Mouse (Mus musculus): ENCODE results near the gene Dnhd1.
"Not testable (repeated sequence)": the region's sequence is repeated elsewhere in the genome, so short reads cannot be mapped to it uniquely, and the experiment has no call there.

Dnhd1 gene

DNA sequence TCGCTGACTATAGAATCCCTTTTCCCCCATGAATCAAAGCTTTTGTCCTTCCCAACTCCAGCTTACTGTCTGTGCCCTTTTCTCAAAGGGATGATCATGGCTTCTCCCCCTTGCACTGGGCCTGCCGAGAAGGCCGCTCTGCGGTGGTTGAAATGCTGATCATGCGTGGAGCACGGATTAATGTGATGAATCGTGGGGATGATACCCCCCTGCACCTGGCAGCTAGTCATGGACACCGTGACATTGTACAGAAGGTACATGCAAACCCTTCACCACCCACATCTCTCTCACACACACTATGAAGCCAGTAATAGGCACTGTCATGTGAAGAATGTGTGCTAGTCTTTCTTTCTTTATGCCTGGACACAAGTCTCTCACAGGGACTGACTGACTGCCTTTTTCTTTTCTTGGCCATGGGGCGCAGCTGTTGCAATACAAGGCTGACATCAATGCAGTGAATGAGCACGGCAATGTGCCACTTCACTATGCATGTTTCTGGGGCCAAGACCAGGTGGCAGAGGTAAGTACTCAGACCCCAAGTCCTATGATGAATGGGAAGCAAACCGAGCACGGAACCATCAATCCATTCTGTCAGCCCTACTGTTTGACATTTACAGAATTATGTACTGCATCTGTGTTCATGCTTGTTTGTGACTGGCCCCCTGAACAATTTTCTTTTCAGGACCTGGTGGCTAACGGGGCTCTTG, 89.6 kb downstream of the Dnhd1 start:
- DNase-seq (ENCODE audit: low spot score) = no peak

DNA sequence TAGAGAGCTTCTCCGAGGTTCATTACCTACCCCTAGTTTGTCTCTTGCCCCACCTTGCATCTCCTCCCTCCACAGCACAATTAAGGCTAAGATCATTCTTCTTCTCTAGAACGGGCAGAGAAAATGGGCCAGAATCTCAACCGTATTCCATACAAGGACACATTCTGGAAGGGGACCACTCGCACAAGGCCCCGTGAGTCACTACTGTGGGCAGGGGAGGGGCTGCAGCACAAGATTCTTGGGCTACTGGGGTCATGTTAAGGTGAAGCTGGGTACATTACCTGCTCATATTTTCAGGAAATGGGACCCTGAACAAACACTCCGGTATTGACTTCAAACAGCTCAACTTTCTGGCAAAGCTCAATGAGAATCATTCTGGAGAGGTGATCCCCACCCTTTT, 90.2 kb downstream of the Dnhd1 start:
- no peak for DNase-seq (ENCODE audit: low spot score)

DNA sequence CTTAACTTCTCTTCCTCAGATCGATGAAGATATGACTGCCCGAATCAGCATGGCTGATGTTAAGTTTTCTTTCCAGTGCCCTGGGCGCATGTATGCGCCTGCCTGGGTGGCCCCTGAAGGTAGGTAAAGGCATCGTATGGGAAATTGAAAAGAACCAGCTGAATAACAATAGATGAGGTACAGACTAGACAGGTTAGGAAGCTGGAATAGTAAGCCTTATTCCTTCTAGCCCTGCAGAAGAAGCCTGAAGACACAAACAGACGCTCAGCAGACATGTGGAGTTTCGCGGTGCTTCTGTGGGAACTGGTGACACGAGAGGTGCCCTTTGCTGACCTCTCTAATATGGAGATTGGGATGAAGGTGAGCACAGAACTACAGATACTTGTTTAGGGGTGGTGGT, 91.4 kb downstream of the Dnhd1 start:
- DNase-seq (ENCODE audit: low spot score) = no peak

DNA sequence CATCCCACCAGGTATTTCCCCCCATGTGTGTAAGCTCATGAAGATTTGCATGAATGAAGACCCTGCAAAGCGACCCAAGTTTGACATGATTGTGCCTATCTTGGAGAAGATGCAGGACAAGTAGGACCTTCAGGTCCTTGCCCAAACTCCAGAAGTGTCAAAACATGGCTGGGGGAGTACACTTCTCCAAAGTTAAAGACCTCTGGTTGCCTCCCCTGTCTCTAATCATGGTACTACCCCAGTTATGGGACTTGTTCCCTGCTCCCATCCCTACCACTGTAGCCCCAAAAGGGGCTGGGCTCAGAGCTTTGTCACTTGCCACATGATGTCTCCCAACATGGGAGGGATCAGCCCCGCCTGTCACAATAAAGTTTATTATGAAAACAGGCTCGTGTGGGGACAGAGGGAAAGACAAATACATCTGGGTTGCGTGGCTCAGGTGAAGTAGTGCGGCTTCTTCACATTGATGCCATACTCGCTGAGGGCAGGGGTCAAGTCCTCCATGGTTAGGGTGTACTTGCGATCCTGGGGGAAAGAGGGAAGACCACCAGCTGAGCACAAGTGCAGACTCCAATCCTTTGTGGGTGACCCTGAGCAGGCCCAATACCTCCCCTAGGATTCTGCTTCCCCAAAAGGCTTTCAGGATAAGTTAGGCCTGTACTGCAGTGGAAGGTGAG, 92.0 kb downstream of the Dnhd1 start:
- DNase-seq (ENCODE audit: low spot score) = not testable (repeated sequence)

DNA sequence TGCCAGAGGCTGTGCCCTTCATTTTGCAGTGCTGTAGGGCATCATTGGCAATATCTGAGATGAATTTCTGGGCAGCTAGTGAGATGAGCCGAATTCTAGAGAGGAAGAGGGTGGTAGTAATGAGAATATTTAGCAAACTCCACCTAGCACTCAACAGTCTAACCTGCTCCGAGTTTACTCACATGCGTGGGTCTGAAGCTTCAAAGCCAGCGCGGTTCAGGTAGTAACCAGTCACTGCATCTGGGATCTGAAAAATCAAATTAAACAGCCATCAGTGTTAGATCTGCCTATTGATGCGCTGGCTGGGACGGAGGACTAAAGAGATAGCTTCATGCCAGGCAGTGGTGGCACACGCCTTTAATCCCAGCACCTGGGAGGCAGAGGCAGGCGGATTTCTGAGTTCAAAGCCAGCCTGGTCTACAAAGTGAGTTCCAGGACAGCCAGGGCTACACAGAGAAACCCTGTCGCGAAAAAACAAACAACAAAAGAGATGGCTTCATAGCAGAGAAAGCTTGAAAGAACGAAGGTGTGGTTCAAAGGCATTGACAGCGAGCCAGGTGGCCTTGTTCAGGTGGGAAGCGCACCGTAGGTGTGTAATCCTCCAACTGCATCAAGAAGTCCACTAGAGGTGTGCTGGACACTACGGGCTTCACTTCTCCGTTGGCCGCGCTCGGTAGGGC, 92.8 kb downstream of the Dnhd1 start:
- not testable (repeated sequence) for DNase-seq (ENCODE audit: low spot score)

DNA sequence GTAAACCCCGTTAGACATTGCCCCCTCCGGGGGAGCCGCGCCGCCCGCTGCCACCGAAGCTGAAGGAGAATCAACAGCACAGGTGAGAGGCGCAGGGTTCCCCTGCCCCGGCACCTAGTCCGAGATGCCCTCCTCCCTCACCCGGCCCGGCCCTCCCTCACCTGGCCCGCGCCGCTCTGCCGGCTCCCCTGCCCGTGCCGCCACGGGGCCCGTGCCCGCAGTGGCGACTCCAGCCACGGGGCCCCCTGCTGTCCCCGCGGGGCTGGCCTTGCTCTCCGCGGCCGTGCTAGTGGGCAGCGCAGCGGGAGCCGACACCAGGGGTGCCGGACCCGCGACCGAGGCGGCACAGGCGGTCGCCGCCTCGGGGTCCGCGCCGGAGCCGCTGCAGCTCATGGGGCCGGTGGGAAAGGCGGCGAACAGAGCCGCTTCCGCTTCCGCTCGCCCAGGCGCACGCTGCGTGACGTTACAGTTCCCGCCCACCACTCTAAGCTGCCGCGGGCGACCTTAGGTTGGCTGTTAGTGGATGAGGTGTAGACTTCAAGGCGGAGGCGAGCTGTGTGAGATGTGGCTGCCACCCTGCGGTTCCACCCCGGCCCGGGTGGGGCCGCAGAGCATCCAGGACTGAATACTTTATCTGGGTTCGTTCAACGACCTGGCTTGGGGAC, 93.4 kb downstream of the Dnhd1 start, which contains the start of gene Taf10:
Gene Taf10 (minus strand): TSS at position 436 of the 665 bp plus-strand sequence.
- DNase-seq (ENCODE audit: low spot score) = peak; percentile 87

DNA sequence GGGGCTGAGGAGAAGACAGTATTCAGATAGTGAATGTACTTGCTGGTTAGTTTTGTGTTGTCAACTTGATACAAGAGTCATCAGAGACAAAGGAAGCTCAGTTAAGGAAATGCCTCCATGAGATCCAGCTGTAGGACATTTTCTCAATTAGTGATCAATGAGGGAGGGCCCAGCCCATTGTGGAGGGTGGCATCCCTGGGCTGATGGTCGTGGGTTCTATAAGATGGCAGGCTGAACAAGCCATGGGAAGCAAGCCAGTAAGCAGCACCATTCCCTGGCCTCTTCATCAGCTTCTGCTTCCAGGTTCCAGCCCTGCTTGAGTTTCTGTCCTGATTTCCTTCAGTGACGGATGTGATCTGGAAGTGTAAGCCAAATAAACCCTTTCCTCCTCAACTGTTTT, 97.1 kb downstream of the Dnhd1 start:
- no peak for DNase-seq (ENCODE audit: low spot score)

DNA sequence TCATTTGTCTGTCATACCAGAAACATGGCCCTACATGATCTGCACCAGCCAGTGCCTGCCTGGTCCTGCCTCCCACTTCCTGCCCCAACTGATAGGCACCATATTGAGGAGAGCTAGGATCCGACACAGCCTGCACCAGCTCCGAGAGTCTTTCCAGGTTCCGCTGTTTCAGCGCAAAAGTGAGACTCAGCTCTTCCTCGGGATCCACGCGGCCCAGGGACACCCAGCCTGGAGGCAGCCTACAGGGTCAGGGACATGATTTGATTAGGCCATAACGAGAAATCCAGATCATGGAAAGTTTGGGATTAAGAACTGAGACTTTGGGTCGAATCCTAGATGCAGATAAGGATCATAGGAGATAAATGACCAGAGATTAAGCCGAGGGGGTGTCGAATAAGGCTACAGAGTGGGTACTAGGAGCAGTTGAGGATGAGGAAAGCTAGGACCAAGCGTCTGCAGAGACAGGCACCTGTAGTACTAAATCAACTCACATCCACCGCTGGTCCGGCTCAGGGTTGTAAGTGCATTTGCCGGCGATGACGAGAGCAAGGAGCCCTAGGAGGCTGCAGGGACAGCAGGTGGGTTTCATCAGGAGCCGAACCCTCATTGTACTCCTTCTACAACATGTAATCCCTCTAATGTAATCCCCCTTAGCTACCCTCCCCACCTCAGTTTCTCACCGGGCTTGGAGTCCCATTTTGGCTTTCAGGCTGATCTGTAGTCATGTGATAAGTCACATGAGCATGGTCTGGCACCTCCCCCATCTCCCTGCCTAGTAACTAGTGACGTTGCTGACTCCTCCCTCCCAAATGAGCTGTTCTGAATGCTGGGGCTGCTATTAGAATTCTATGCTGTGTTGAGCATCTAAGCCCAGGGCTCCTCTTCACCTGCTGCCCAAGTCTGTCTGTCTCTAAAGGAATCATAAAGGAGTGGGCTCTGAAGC, 101.1 kb downstream of the Dnhd1 start, which contains the start of gene Tpp1:
Gene Tpp1 (minus strand): TSS at position 745 of the 943 bp plus-strand sequence.
- peak; percentile 93 for DNase-seq (ENCODE audit: low spot score)

DNA sequence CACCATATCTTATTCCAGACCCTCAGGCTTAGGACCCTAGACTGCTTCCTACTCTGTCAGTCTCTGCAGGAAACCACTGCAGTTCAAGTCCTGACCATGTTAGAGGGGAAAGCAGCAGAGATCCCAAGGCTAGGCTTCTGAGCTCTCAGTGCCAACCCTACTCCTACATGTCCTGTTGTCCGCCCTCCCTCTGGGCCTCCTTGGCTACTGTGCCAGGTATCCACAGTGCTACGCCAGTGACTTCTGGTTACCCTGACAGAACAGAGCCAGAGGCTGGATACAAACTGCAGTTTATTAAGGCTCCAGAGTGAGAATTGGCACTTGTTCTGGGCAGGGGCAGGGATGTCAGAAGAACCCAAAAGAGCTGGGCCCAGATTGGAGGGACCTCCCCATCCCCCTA, 102.1 kb downstream of the Dnhd1 start:
- no peak for DNase-seq (ENCODE audit: low spot score)

DNA sequence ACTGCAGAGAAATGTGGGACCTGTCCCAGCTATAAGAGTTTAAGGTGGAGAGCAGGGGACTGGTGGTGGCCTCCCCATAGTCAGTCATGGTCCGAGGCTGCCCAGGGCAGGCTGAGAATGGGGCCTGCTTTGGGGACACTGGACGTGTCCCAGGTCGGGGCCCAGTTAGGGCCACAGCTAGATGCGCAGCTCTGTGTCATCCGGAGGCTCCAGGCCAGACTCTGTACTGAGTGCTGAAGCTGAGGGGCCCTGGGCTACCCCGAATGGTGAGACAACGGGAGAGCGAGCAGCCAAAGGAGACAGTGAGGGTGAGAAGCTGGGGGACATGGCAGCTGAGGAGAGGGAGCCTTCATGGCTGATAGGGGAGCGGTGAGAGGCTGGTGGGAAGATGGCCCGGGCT, 102.7 kb downstream of the Dnhd1 start:
- DNase-seq (ENCODE audit: low spot score) = no peak

DNA sequence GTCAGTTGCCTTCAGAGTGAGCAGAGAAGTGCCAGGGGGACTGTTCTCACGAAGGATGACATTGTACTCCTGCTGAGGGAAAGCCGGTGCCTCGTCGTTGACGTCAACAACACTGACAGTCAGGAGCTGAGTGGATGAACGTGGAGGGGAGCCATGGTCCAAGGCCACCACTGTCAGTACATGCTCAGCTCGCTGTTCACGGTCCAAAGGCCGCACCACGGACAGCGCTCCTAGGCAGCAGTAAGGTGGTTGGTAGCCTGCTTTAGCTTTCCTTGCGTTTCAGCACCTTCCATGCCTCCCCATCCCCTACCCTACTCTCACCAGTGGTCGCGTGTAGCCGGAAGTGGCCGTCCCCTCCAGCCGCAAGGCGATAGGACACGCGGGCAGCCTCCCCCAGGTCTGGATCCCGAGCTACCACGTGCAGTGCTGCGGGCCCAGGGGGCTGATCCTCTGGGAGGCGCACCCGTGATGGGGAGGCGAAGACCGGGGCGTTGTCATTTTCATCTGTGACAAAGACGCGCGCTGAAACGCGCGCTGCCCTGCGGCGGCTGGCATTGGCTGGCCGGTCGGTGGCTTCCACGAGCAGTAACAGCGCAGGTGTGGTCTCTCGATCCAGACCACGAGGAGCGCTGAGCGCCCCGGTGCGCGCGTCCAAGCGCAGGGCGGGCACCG, 111.3 kb downstream of the Dnhd1 start:
- no peak for DNase-seq (ENCODE audit: low spot score)

DNA sequence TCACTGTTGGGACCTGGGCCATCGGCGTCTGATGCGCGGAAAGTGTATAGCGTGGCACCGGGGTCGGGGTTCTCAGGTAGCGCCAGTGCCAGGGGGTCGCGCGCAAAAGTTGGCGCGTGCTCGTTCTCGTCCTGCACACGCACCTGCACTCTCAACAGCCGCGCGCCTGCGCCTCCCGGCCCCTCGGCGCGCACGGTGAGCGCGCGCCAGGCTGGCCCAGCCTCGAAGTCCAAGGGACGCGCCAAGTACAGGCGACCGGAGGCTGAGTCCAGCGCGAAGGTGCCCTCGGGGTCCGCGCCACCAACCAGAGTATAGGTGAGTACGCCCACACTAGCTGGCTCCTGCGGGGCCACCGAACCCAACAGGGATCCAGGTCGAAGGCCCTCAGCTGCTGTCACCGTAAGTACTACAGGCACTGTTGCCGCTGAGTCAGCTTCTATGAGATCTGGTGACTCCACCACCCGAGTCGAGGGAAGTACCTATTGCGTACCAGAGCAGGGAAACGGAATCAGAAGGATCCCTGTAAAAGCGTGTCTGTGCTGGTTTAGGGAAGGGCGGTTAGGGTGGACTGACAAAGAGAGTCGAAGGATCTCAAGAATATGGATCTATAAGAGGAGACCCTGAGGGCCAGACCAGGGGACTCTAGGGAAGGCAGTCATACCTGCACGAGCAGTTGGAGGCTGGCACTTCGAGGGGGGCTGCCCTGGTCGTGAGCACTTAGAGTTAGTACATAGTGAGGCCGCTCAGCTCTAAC, 112.1 kb downstream of the Dnhd1 start:
- DNase-seq (ENCODE audit: low spot score) = no peak

DNA sequence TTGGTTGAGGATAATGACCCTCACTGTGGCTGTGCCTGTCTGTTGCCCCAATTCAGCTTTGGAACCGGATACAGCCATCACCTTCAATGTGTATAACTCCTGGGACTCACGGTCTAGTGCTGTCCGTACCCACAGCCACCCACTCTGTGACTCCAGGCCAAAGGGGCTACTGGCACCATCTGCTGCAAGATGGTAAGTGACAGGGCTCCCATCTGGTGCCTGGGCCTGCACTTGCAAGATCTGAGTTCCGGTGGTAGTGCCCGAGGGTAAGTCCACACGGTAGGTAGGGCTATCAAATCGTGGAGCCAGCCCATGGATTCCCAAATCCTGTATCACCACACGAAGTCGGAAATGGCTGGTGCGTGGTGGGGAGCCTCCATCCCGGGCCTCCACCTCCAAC, 113.7 kb downstream of the Dnhd1 start:
- no peak for DNase-seq (ENCODE audit: low spot score)

DNA sequence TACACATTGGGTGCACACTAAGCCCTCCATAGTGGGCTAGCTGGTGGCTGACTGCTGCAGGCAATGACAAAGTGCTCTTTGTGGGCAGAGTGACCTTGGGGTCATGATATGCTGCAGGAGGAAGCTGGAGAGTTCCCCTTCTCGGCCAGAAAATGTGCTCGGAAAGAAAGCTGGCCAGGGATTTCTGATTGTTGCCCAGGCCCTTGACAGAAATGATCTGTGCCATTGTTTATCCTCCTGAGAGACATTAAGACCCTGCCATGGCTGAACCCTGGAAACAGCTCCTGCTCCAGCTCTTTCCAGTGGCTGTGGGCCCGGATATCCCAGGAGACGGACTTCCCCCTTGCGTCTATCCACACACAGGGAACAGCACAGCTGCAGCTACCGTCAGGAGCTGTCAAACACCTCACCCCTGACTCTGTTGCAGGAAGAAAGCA, 117.1 kb downstream of the Dnhd1 start:
- no peak for DNase-seq (ENCODE audit: low spot score)

DNA sequence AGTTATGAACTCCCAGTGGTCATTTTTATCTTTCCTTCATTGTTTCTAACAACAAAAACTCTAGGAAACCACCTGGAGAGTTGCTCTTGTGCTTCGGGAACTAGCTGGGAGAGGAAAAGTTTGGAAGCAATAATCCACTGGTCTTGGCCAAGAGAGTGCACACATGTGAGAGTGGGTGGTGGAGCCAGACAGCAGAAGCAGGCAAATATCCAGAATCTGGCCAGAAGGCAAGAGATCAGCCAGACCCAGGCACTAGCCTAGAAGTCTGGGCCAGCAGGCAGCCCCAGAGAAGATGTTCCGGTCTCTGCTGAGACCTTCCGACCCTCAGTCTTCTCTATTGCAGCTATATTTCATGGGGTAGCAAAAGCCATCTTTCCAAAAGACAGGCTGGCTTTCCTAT, 119.3 kb downstream of the Dnhd1 start:
- no peak for DNase-seq (ENCODE audit: low spot score)
